Mouse (Mus musculus) duodenum, adult 2 months (tissue): ENCODE results near the gene Ndufaf5. TPM values are rescaled to one million over a fixed set of nuclear protein-coding genes. Genes with fewer than 3 reads are reported as not detected.

Source experiments
- polyA plus RNA-seq: library from polyadenylated mRNA; depleted of rRNA; stranded (reverse); fragments of >200 nt; gene quantifications from 2 replicates; pipeline ENCODE4 v1.2.3, GENCODE M21; 2012; ENCODE audit warnings: low replicate concordance; rRNA removed

The Ndufaf5 gene
- 2.0 and 2.7 TPM in 2 replicates for polyA plus RNA-seq

DNA sequence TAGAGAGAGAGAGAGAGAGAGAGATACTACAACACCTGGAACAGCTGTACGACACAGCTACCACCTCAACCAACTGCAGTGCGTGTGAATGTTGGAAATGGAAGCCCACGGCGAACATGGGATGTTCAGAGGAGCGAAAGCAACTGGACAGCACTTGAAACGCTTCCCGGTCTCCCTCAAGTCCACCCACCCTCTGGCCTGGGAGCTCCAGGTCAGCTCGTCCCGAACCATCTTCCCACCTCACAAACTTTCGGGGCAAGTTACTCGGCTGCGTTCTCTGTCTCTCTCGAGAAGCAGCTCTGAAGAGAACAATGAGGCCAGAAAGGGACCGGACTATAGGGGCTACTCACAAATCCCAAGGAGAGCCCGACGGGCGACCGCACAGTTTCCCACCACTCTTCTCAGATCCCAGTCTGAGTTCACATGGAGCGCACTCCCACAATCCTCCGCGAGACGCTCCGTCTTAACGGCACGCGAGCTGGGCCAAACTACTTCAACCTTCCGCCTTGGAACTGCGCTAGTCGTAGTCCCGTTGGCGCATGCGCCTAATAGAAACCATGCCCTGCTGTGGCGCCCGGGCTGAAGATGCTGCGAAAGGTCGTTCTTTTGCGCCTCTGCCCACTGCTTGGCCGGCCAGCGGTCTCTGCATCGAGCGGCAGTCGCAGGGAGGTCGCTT is at the start of gene Ndufaf5, which contains the start of gene Esf1:
Ndufaf5 (plus strand) TSS at position 523 of the 676 bp plus-strand sequence.
Esf1 (minus strand) TSS at position 438 of the 676 bp plus-strand sequence.

DNA sequence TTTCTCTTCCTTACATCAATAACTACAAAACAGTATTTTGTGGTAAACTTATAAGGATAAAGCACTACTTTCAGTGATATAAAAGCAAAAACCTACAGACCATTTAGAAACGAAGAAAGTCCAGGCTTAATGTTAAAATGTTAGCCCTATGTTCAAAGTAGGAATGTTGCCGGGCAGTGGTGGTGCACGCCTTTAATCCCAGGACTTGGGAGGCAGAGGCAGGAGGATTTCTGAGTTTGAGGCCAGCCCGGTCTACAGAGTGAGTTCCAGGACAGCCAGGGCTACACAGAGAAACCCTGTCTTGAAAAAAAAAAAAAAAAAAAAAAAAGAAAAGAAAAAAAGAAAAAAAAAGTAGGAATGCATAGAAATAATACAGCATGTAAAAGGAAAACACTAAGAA is 18.7 kb upstream of the Ndufaf5 start, which contains the start of gene Gm17374:
Gm17374 (plus strand) TSS at position 301 of the 400 bp plus-strand sequence.

Other genes starting within 250 kb of the Ndufaf5 start
- 0.72 and 0.88 TPM in 2 replicates for gene Tasp1, start 103.8 kb upstream of the Ndufaf5 start, polyA plus RNA-seq
- not detected in 2 replicates for gene Gm17374, start 18.6 kb upstream of the Ndufaf5 start, polyA plus RNA-seq
- gene Esf1, start 85 bp upstream of the Ndufaf5 start, polyA plus RNA-seq: 0.11 and 0.14 TPM in 2 replicates
- gene Sel1l2, start 219.1 kb downstream of the Ndufaf5 start, polyA plus RNA-seq: not detected in 2 replicates
- gene Macrod2, start 224.7 kb downstream of the Ndufaf5 start, polyA plus RNA-seq: 3.1 and 4.3 TPM in 2 replicates